Mouse (Mus musculus) lung, postnatal 10 days (tissue): ENCODE data around the gene Ostc.

Experiments
- DNase-seq: peaks from one replicate; pipeline ENCODE4 v3.0.0; 2021

Gene Ostc

GRCm38 (mm10) chr3:130708967-130709924 lies at the start of gene Ostc:
Ostc (minus strand) TSS chr3:130709444.
- DNase-seq, result peak; percentile 99

GRCm38 (mm10) chr3:130758157-130758841 lies 49.1 kb upstream of the Ostc start:
- DNase-seq, result no peak

DNA sequence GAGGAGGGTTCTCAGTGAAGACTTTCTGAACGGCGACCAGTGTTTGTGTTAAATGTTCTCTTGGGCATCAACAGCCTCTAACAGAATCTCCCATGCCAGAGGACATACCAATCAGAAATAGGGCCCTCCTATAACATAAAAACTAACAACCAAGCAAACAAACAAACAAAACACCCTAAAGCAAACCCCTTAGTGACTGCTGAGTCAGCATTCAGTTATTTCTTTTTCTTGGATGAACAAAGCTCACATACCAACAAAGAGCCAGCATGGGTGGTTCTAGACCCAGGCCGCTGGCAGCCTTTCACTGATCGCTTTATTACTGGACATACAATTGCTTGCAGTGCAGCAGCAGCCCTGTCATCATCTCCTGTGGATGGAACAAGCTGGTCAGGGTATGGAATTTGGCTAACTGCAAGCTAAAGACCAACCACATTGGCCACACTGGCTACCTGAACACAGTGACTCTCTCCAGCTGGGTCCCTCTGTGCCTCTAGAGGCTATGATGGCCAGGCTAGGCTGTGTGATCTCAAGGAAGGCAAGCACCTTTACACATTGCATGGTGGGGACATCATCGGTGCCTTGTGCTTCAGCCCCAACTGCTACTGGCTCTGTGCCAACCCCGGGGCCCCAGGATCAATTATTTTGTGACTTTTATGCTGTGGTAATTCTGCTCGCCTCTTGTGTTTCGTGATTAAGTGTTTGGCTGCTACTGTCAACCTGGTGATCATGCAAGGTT lies 48.0 kb upstream of the Ostc start:
- DNase-seq, result no peak

- no peak for DNase-seq
Measured at GRCm38 (mm10) chr3:130749206-130749605, 40.0 kb upstream of the Ostc start.

DNA sequence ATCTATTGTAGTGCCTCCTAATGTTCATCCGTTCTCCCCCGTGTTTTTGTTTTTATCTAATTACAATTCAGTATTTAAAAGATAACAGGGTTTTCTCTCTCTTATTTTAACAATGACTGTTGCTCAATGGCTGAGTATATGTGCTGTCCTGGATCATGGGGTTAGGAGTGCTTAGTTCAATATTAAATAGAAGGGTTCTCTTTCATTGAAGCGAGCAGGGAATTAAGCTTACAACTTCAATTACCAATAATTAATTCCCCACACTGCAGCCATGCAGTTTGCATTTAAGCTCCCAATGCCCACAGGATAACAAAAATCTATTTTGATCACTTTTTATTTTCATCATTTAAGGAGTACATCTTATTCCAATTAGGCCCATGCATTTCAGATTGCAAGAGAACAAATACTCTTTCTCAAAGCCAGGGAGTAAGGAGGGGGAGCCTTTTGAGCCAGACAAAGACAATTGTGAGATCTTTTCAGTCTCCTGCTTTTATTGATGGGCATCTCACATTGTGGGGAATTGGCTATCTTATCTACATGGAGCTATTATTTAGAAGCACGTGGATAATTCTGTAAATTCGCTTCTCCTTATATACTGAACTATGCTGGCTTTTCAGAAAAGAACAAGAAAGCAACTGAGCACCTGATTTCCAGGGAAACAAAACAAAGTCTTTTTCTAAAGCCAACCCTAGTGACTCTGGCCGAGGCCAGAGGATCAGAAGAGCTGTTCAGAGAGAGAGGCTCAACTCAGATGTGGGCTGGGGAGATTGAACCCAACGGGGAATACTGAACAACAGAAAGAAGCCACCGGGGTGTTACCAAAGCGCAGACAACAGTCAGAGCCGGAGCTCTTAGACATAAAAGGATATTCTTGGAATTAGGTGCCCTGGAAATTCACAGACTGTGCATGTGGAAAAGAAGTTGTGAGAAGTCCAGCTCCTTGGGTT lies 37.7 kb upstream of the Ostc start:
- DNase-seq, result no peak

GRCm38 (mm10) chr3:130737652-130738361 lies 28.6 kb upstream of the Ostc start:
- no peak for DNase-seq

DNA sequence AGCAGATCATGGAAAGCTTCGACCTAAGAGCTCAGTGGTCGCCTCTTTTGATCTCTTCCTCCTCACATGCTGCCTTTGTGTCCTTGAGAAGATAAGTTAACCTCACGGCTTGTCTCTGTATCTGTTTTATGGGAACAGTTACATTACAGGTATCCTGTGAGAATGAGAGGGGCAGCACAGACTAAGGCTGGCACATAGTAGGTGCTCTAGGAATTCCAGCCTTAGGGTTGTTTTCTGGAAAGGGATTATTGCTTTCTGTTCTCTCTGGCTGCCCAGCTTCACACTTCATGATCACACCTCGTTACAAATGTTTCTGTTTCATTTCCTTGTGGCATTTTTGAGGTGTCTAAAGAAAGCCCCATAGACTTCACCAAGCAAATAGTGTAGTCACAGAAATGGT lies 27.5 kb upstream of the Ostc start:
- DNase-seq, result no peak

DNA sequence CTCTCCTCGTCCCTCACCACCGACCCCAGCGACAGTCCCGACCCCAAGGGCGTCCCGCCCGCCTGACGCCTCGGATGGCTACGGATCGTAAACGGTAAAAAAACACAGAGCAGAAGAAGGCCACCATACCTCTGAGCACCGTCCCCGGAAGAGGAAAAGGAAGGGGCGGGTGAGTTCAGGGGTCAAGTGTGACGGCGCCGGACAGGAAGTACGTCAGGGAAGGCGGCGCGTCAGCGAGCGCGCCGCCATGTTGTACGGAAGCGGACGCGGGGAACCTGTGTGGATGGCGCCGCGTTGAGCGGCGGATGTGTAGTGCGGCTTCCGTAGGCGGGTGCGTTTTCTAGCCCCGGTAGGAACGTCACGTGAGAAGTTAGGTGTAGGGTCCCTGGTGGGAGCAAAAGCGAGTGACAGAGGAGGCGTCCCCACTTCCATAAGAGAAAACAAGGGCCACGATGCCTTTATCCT lies 21.0 kb upstream of the Ostc start, which contains the start of gene Rpl34:
Gene Rpl34, minus strand, starts transcription at position 210 of the 465 bp plus-strand sequence.
- peak; percentile 97 for DNase-seq

GRCm38 (mm10) chr3:130729472-130730188 lies 20.4 kb upstream of the Ostc start:
- DNase-seq, result peak; percentile 81

GRCm38 (mm10) chr3:130727676-130728075 lies 18.4 kb upstream of the Ostc start:
- DNase-seq, result no peak

GRCm38 (mm10) chr3:130727036-130727435 lies 17.8 kb upstream of the Ostc start:
- DNase-seq, result no peak

DNA sequence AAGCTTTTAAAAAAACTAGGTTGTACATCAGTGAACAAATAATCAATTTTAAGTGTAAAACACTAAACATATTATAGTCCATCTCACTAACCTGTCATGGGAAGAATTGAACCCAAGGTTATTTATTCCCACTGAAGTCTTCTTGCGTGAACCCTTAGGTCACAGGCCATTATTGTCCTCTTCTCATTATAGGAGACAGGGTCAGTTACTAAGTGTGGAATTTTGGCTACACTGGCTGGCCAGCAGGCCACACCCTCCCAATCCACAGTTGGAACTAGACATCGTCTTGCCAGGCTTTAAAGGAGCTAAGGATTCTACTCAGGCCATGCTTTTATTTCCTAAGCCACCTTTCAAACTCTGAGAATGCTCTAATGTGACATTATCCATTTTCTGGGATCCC lies 16.5 kb upstream of the Ostc start:
- no peak for DNase-seq

DNA sequence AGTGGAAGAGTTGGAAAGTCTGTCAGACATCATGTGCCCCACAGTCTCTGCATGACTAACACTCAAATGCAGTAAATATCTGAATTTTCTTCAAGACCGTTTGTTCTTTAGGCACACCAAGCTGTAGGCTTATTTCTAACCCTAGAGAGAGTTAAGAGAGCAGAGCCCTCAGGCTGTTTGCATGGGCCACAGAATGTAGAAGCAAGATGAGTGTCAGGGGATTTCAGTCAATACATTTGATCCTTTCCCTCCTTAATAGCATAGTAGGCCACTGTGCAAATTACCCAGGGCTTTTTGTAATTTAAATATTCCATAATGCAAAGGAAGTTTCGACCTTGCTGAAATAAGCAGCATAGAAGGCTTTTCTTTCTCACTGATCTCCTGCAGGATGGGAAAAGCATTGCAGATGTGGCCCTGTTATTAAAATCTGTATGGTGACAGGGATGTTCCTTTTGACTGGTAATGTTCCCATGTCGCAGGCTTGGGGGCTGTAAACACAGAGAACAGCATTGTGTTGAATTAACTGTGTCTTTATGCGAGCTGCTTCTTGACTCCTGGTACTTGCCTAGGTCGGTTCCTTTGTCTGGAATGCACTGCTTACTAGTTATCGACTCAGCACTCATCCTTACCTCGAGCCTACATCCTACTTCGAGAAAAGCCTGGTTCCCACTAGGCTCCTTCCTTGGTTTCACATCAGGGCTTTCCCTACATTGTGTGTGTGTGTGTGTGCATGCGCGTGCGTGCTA lies 13.7 kb upstream of the Ostc start:
- no peak for DNase-seq

- no peak for DNase-seq
Measured at GRCm38 (mm10) chr3:130720225-130720624, 11.0 kb upstream of the Ostc start.

DNA sequence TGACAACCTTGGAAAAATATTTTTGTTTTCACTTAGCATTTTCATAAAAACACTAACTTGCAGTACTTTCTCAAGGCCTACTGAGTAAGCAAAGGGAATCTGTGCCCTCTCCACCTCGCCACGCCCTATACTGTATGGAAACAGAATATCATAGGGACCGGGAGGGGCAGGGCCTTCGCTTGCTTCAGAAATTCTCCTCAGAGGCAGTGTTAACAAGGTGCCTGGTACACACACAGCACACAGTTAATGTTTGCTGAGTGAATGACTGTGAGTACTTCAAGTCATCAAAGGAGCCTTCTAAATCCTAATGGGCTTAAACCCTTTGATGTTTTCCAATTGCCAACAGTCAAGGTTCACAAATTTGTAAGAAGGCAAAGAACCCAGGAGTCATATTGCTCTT lies 9.6 kb upstream of the Ostc start:
- DNase-seq, result no peak

DNA sequence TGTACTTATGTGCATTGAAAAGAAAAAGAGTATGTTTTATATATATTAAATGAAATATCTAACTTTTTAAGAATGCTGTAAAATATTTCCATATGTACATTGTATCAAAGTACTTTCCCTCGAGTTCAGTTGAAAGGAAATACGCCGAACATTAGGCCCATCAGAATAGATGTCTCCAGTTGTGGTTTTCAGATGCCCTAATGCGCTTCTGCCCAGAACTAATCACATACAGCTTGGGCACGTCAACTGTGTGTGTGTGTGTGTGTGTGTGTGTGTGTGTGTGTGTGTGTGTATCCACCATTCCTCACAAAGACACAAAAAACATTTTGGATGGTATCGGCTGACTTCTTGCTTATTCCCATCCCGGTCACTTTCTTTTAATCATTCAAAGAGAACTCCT lies 7.3 kb upstream of the Ostc start:
- DNase-seq, result no peak

DNA sequence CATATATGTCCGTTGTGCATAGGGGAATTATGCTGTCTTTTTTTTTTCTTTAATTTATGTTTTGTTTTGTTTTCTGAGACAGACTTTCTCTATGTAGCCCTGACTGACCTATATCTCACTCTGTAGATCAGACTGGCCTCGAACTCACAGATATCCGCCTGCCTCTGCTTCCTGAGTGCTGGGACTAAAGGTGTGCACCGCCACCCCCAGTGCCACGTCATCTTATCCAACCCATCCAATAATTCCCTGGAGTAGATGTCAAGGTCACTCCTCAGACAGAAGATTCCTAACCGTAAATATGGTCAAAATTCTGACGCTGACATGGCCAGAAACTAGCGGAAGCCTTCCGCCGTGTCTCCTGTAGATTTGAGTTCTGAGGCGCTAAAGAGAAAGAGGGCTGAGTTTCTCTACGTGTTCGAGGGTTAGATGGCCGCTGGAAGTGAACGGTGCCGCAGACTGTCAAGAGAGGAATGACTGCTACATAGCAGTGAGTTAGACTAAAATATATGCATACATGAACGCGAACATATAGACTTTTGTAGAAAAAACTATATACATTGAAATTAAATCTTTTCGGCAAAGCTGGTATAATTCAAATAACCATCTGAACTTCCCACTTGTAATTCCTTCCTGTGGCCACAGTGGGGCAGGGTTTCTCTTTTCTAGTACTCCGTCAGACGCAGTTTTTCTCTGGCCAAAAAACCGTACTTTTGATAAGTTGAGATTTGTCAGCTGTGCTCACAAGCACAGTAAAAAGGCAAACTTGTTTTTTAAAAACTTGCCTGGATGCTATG lies 5.7 kb upstream of the Ostc start:
- peak; percentile 82 for DNase-seq

DNA sequence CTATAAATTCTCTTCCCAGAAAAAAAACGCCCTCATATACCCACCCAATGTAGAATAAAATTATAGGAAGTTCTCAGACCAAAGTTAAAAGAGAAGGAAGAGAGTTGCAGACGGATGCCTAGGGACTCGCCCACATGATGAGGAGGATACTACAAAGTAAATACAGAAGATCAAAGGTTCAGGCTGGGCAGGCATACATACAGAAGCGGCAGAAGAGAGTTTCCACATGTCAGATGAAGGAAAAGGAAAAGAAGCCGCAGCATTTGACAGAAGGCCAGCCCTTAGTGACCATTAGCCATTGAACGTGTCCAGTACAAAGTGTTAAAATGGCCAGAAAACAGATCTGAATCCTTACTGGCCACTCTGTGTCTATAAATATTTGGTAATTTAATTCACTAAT lies 3.6 kb upstream of the Ostc start:
- peak; percentile 47 for DNase-seq

DNA sequence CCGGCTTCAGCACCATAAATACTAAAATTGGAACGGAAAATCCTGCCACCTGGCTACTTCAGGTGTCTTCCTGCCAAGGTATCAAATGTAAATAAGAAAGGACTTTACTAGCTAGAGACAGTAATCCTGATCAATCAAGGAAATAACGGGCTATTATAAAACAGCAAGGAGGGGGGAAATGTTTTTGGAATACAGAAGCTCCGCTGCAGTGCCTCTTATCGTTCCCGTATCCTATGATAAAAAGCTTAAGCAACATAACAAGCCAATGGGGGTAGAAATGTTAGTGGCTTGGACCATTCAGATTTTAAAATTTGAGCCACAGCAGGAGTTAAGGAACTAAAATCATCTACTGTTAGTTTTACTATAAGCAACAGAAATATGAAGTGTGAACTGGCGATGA lies 859 bp upstream of the Ostc start:
- no peak for DNase-seq
